Mouse (Mus musculus) liver, adult 2 months (tissue): ENCODE data around the gene Runx2. TPM values are rescaled to one million over a fixed set of nuclear protein-coding genes. Genes with fewer than 3 reads are reported as not detected.

Source experiments
- DNase-seq: peaks from one replicate; pipeline ENCODE4 v3.0.0-alpha.2; 2011; ENCODE audit warnings: low read depth, low spot score; ENCODE audit errors: extremely low read depth
- H3K27ac ChIP-seq: fragments of 200-500 bp; replicated peaks from 2 replicates; pipeline ENCODE4 v1.5.1; 2012; ENCODE audit warnings: low read depth, mild to moderate bottlenecking, control low read depth, inconsistent platforms, low read length; ENCODE audit not compliant: insufficient read depth
- H3K27me3 ChIP-seq: fragments of 200-500 bp; 2 replicates; pipeline ENCODE4 v1.6.1; 2012; ENCODE audit warnings: mild to moderate bottlenecking, moderate library complexity, low read length, inconsistent platforms; ENCODE audit not compliant: control insufficient read depth, insufficient read depth
- H3K36me3 ChIP-seq: fragments of 200-500 bp; 2 replicates; pipeline ENCODE4 v1.6.1; 2012; ENCODE audit warnings: low read length, inconsistent platforms; ENCODE audit not compliant: control insufficient read depth, insufficient read depth
- H3K4me1 ChIP-seq: fragments of 200-500 bp; 2 replicates; pipeline ENCODE4 v1.6.1; 2011; ENCODE audit warnings: low read length; ENCODE audit not compliant: control insufficient read depth, insufficient read depth
- H3K4me3 ChIP-seq: fragments of 200-500 bp; 2 replicates; pipeline ENCODE4 v1.5.1; 2011; ENCODE audit warnings: low read depth, mild to moderate bottlenecking, control low read depth, low read length, moderate library complexity; ENCODE audit not compliant: insufficient read depth
- H3K79me2 ChIP-seq: fragments of 200-500 bp; 2 replicates; pipeline ENCODE4 v1.6.1; 2012; ENCODE audit warnings: inconsistent platforms, mild to moderate bottlenecking, low read length, moderate library complexity; ENCODE audit not compliant: control insufficient read depth, insufficient read depth
- H3K9ac ChIP-seq: fragments of 200-500 bp; 2 replicates; pipeline ENCODE4 v1.6.1; 2012; ENCODE audit warnings: low read depth, mild to moderate bottlenecking, control low read depth, inconsistent platforms, low read length
- CTCF ChIP-seq: fragments of 200-500 bp; IDR thresholded peaks from 2 replicates; pipeline ENCODE4 v1.5.1; 2011; ENCODE audit warnings: low read depth, low read length, control low read depth
- POLR2A ChIP-seq: fragments of 200-500 bp; IDR thresholded peaks from 2 replicates; pipeline ENCODE4 v1.6.1; 2011; ENCODE audit warnings: low read length, control low read depth; ENCODE audit not compliant: insufficient read depth; ENCODE audit errors: extremely low read depth
- WGBS: fragments of 180-500 bp; shearing (Covaris S2); methylation state at CpG from one replicate; pipeline ENCODE4 v1.1.7; 2018; 5-methylcytosine and 5-hydroxymethylcytosine counted together
- polyA plus RNA-seq: library from polyadenylated mRNA; depleted of rRNA; stranded (reverse); fragments of >200 nt; gene quantifications from 2 replicates; pipeline ENCODE4 v1.2.3, GENCODE M21; 2012
- total RNA-seq: library from RNA; depleted of rRNA; stranded (reverse); fragments of >200 nt; gene quantifications from 2 replicates; pipeline ENCODE4 v1.2.3, GENCODE M21; 2014

Gene Runx2
- total and polyA plus RNA-seq, 2 experiments: 0.09 to 0.21 TPM

- Histone ChIP-seq H3K27me3 (peaks cover 38% of the 10 kb centered on the region), H3K4me3 (peak overlapping the region; percentile 85; the same call in 1 of the 2 replicates), H3K9ac (no peak overlapping the region), H3K27ac (no peak overlapping the region), H3K79me2 (no peaks in the 10 kb centered on the region), H3K4me1 (peaks cover 14% of the 10 kb centered on the region; the same call in 1 of the 2 replicates), H3K36me3 (no peaks in the 10 kb centered on the region)
- 15% methylated on average over 23 of the region's 23 CpGs for WGBS
- no peak for TF ChIP-seq CTCF
- TF ChIP-seq POLR2A: no peak
- DNase-seq: no peak
These were observed 80.9 kb downstream of the Runx2 start for GRCm38 (mm10) chr17:44733544-44734310.

- no peak for TF ChIP-seq POLR2A
- H3K9ac ChIP-seq: no peak overlapping the region
- no peaks in the 10 kb centered on the region for H3K36me3 ChIP-seq
- 61% methylated on average over 2 of the region's 2 CpGs for WGBS
- no peak for DNase-seq
- no peaks in the 10 kb centered on the region for H3K79me2 ChIP-seq
- H3K27ac ChIP-seq: no peak overlapping the region
- H3K27me3 ChIP-seq: peaks cover 3% of the 10 kb centered on the region; the same call in 1 of the 2 replicates
- H3K4me1 ChIP-seq: no peaks in the 10 kb centered on the region
- no peak overlapping the region for H3K4me3 ChIP-seq
These were observed 86.1 kb downstream of the Runx2 start for GRCm38 (mm10) chr17:44728464-44728863.

DNA sequence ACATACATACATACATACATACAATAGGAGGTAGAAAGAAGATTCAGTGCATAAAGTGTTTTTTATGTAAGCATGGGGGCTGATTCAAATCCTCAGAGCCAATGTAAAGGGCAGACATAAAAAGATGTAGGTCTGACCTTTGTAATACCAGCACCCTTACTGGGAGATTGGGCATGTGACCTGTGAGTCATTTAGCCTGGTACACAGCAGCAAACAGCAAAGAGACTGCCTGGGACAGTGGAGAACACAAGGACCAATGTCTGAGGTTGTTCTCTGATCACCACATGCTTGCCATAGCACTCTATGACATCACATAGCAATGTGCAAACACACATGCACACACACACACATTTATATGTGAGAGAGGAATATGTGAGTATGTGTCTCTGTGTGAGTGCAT lies 86.9 kb downstream of the Runx2 start:
- Histone ChIP-seq H3K79me2 (no peaks in the 10 kb centered on the region), H3K27me3 (peaks cover 3% of the 10 kb centered on the region; the same call in 1 of the 2 replicates), H3K36me3 (no peaks in the 10 kb centered on the region), H3K4me3 (no peak overlapping the region), H3K4me1 (no peaks in the 10 kb centered on the region), H3K27ac (no peak overlapping the region), H3K9ac (no peak overlapping the region)
- TF ChIP-seq POLR2A (no peak), CTCF (no peak)
- no peak for DNase-seq

GRCm38 (mm10) chr17:44724805-44725480 lies 89.7 kb downstream of the Runx2 start:
- Histone ChIP-seq H3K79me2 (no peaks in the 10 kb centered on the region), H3K9ac (no peak overlapping the region), H3K4me3 (no peak overlapping the region), H3K36me3 (no peaks in the 10 kb centered on the region), H3K27me3 (peaks cover 3% of the 10 kb centered on the region; the same call in 1 of the 2 replicates), H3K27ac (no peak overlapping the region), H3K4me1 (no peaks in the 10 kb centered on the region)
- TF ChIP-seq CTCF (no peak), POLR2A (no peak)
- no peak for DNase-seq
- 91% methylated on average over 16 of the region's 16 CpGs for WGBS

DNA sequence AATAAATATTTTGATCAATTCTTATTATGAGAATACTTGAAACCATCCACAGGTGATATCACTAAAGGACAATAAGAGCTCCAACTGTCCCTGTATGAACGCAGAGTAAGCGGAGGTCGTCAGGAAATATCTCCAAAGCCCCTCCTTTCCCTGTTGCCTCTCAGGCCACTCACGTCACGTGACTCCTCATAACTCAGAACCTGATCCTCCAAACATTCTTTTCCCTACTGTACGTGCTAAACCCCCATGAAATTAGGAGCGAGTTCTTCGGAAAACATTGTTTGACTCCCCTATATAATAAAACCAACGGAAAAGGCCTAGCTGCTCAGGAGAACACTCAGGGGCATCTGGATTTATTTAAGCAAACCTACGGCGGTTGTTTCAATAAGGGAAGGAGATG lies 90.3 kb downstream of the Runx2 start:
- DNase-seq: no peak
- WGBS: 92% methylated on average over 11 of the region's 11 CpGs
- H3K4me1 ChIP-seq: no peaks in the 10 kb centered on the region
- peaks cover 3% of the 10 kb centered on the region; the same call in 1 of the 2 replicates for H3K27me3 ChIP-seq
- H3K4me3 ChIP-seq: no peak overlapping the region
- H3K79me2 ChIP-seq: no peaks in the 10 kb centered on the region
- H3K27ac ChIP-seq: no peak overlapping the region
- TF ChIP-seq POLR2A: no peak
- no peak for TF ChIP-seq CTCF
- H3K36me3 ChIP-seq: no peaks in the 10 kb centered on the region
- no peak overlapping the region for H3K9ac ChIP-seq
